Mouse (Mus musculus): ENCODE results near the gene Il6ra.

Gene Il6ra

GRCm38 (mm10) chr3:89909703-89910542 lies 3.1 kb downstream of the Il6ra start:
- DNase-seq (ENCODE audit: low spot score in 2 of 2): peak in 1 of 2 experiments; percentile 58

- no peak for DNase-seq (ENCODE audit: low spot score in 2 of 2)
These were observed 4.2 kb downstream of the Il6ra start for GRCm38 (mm10) chr3:89908836-89909235.

GRCm38 (mm10) chr3:89907846-89908245 lies 5.2 kb downstream of the Il6ra start:
- no peak for DNase-seq (ENCODE audit: low spot score in 2 of 2)

- no peak for DNase-seq (ENCODE audit: low spot score in 2 of 2)
These were observed 13.5 kb downstream of the Il6ra start for GRCm38 (mm10) chr3:89899511-89899908.

- peak in 1 of 2 experiments; percentile 58 for DNase-seq (ENCODE audit: low spot score in 2 of 2)
These were observed 14.0 kb downstream of the Il6ra start for GRCm38 (mm10) chr3:89898870-89899510.

- DNase-seq (ENCODE audit: low spot score in 2 of 2): no peak
These were observed 15.0 kb downstream of the Il6ra start for GRCm38 (mm10) chr3:89898011-89898410.

GRCm38 (mm10) chr3:89897204-89897796 lies 15.7 kb downstream of the Il6ra start:
- no peak for DNase-seq (ENCODE audit: low spot score in 2 of 2)

GRCm38 (mm10) chr3:89896571-89896970 lies 16.4 kb downstream of the Il6ra start:
- DNase-seq (ENCODE audit: low spot score in 2 of 2): peak in 1 of 2 experiments; percentile 57

GRCm38 (mm10) chr3:89892517-89893106 lies 20.4 kb downstream of the Il6ra start:
- no peak for DNase-seq (ENCODE audit: low spot score in 2 of 2)

- no peak for DNase-seq (ENCODE audit: low spot score in 2 of 2)
These were observed 21.3 kb downstream of the Il6ra start for GRCm38 (mm10) chr3:89891696-89892095.

- DNase-seq (ENCODE audit: low spot score in 2 of 2): no peak
These were observed 23.1 kb downstream of the Il6ra start for GRCm38 (mm10) chr3:89889841-89890430.

- DNase-seq (ENCODE audit: low spot score in 2 of 2): no peak
These were observed 25.3 kb downstream of the Il6ra start for GRCm38 (mm10) chr3:89887582-89888230.

GRCm38 (mm10) chr3:89885766-89886165 lies 27.2 kb downstream of the Il6ra start:
- DNase-seq (ENCODE audit: low spot score in 2 of 2): no peak

- DNase-seq (ENCODE audit: low spot score in 2 of 2): no peak
These were observed 29.4 kb downstream of the Il6ra start for GRCm38 (mm10) chr3:89883582-89884041.

GRCm38 (mm10) chr3:89882556-89883181 lies 30.3 kb downstream of the Il6ra start:
- DNase-seq (ENCODE audit: low spot score in 2 of 2): no peak

- DNase-seq (ENCODE audit: low spot score in 2 of 2): no peak
These were observed 32.8 kb downstream of the Il6ra start for GRCm38 (mm10) chr3:89880036-89880851.

- no peak for DNase-seq (ENCODE audit: low spot score in 2 of 2)
These were observed 33.7 kb downstream of the Il6ra start for GRCm38 (mm10) chr3:89879326-89879725.

- no peak for DNase-seq (ENCODE audit: low spot score in 2 of 2)
These were observed 34.5 kb downstream of the Il6ra start for GRCm38 (mm10) chr3:89878456-89878855.

GRCm38 (mm10) chr3:89877129-89877528 lies 35.9 kb downstream of the Il6ra start:
- DNase-seq (ENCODE audit: low spot score in 2 of 2): no peak

GRCm38 (mm10) chr3:89876469-89876868 lies 36.5 kb downstream of the Il6ra start:
- no peak for DNase-seq (ENCODE audit: low spot score in 2 of 2)
